Mouse (Mus musculus) monocyte, adult 5-6 weeks (primary cell): ENCODE results near the gene Plch2. TPM values are rescaled to one million over a fixed set of nuclear protein-coding genes. Genes with fewer than 3 reads are reported as not detected.

Experiments used
- ATAC-seq: fragments of 153-309, 156-312 bp; replicated peaks from 2 replicates; pipeline ENCODE4 v1.8.0; 2017; ENCODE audit warnings: mild to moderate bottlenecking; ENCODE audit not compliant: low TSS enrichment, insufficient number of reproducible peaks, severe bottlenecking, poor library complexity, low FRiP score
- total RNA-seq: library from RNA; stranded (forward); fragments of 200-1000, 200-491, 200-594 nt; gene quantifications from 3 replicates; pipeline ENCODE4 v1.2.3, GENCODE M21; 2017

Plch2 gene
- total RNA-seq, 1 experiment from 2014 or later, result not detected

- ATAC-seq, result no peak
Measured at GRCm38 (mm10) chr4:154946319-154946718, 110.3 kb downstream of the Plch2 start.

DNA sequence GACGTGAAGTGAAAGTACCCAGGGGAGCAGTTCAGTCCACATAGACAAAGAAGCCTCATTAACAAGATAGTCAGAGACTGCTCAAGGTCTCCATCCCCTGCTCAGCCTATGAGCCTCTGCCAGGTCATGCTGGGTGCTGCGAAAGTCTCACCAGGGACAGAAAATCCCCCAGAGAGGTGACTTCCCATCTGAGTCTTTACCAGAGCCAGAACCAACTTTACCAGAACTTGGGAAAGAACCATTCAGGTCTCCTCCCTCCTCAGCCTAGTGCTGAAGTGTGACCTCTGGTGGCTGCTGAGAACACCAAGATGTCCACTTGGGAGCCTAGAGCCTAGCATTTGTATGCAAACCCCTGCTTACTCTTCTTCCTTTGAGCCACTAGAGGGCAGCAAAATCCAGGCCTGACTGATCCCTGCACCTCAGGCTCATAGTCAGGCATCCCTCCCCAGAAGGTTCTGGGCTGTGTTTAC, 112.4 kb downstream of the Plch2 start:
- peak; percentile 96 for ATAC-seq

GRCm38 (mm10) chr4:154943323-154944039, 113.1 kb downstream of the Plch2 start:
- ATAC-seq, result no peak

DNA sequence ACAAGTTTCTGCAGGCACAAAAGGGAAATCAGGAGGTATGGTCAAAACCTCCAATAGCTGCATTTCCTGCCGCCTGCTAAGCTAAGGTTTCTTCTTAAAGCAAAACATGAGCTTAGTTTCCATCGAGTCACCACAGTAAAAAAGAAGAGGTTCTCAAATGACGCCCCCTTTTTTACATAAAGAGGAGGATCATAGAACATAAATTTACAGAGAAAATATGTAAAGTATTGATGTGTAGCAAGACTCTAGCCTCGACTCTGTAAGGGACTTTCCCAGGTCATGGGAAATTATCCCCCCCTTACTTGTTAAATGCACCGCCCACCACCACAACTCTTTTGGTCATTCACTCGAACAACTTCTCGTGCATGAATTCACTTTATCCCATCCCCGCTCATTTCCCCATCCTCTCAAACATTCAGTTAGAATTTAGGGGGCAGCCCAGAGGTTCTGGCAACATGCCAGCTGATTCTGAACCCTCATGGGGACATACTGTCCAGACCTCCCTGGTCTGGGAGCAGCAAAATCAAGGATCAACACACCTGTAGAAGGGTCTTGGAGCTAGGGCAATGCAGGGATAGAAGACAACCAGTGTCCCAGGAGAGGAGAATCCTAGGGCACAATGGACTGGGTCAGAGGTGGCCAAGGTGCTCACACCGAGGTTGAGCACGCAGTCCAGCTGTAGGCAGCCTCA, 113.8 kb downstream of the Plch2 start:
- ATAC-seq, result no peak

- ATAC-seq, result no peak
Measured at GRCm38 (mm10) chr4:154941831-154942230, 114.8 kb downstream of the Plch2 start.

- no peak for ATAC-seq
Measured at GRCm38 (mm10) chr4:154940156-154940555, 116.4 kb downstream of the Plch2 start.

- ATAC-seq, result no peak
Measured at GRCm38 (mm10) chr4:154937746-154938145, 118.8 kb downstream of the Plch2 start.

- ATAC-seq, result no peak
Measured at GRCm38 (mm10) chr4:154936542-154937255, 119.9 kb downstream of the Plch2 start.

- no peak for ATAC-seq
Measured at GRCm38 (mm10) chr4:154935788-154936187, 120.8 kb downstream of the Plch2 start.

DNA sequence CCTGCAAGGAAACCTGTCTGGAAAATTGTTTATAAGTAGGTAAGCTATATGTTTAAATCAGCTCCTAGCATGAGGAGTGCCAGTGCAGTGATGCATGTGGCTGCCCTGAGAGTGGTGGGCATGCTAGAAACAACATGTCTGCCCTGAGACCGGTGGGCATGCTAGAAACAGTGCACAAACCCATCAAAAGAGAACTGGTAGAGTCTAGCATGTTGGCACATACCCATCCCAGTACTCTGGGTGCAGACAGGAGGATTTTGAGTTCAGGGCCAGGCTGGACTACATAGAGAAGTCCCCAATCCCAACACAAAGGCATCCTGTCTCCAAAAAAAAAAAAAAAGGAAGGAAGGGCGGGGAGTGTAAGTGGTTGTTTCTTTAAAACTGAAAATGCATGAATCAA, 121.8 kb downstream of the Plch2 start:
- no peak; the same call in none of the 2 replicates for ATAC-seq

GRCm38 (mm10) chr4:154933306-154933907, 123.2 kb downstream of the Plch2 start:
- no peak for ATAC-seq

Other genes starting within 250 kb of the Plch2 start
- not detected in 3 replicates for gene Ttc34, start 219.3 kb downstream of the Plch2 start, total RNA-seq
- 0.29 to 0.39 TPM in 2 of 3 replicates, not detected in the other for gene Mmel1, start 187.2 kb downstream of the Plch2 start, total RNA-seq
- 3.1 to 3.5 TPM (median 3.3 TPM) in 3 replicates for gene Fam213b, start 157.6 kb downstream of the Plch2 start, total RNA-seq
- gene Tnfrsf14, start 128.2 kb downstream of the Plch2 start, total RNA-seq, result 20.8 to 45.5 TPM (median 29.3 TPM) in 3 replicates
- gene Hes5, start 95.9 kb downstream of the Plch2 start, total RNA-seq, result not detected in 3 replicates
- gene Pank4, start 92.7 kb downstream of the Plch2 start, total RNA-seq, result 26.6 to 36.7 TPM (median 30.2 TPM) in 3 replicates
- gene Pex10, start 10.2 kb upstream of the Plch2 start, total RNA-seq, result 1.6 to 6.2 TPM (median 3.1 TPM) in 3 replicates
- gene Rer1, start 29.6 kb upstream of the Plch2 start, total RNA-seq, result 111 to 130 TPM (median 118 TPM) in 3 replicates
- 0.97 TPM in 1 of 3 replicates, not detected in the others for gene Morn1, start 29.8 kb upstream of the Plch2 start, total RNA-seq
- gene Ski, start 165.8 kb upstream of the Plch2 start, total RNA-seq, result 13.5 to 26.2 TPM (median 17.7 TPM) in 3 replicates
- gene Faap20, start 193.0 kb upstream of the Plch2 start, total RNA-seq, result 15.4 to 17.5 TPM (median 17.0 TPM) in 3 replicates